Mouse (Mus musculus) CH12.LX (cell line): ENCODE measurements at regions not wholly inside any gene's neighbourhood (a gene's known extent, or its start where the extent isn't known, plus 50 kb on each side); places are given as distances from the start of the nearest gene placed in this dataset.

Experiments used
- CHD2 ChIP-seq: IDR thresholded peaks from 2 replicates; pipeline ENCODE4 v1.6.1; 2011; ENCODE audit warnings: low read length, improper control_type of control experiment
- CTCF ChIP-seq, 2 experiments: IDR thresholded peaks in 1 of 2; conservative IDR thresholded peaks in 1 of 2; 2 replicates each; pipeline ENCODE4 v1.5.1; 2011 to 2012; ENCODE audit warnings: low read depth in 2 of 2, low read length in 2 of 2, improper control_type of control experiment in 1 of 2, inconsistent platforms in 1 of 2, mild to moderate bottlenecking in 1 of 2, moderate library complexity in 1 of 2
- E2F4 ChIP-seq: IDR thresholded peaks from 2 replicates; pipeline ENCODE4 v1.6.1; 2011; ENCODE audit warnings: low read depth, low read length, improper control_type of control experiment; ENCODE audit not compliant: insufficient replicate concordance
- EP300 ChIP-seq: IDR thresholded peaks from 2 replicates; pipeline ENCODE4 v1.6.1; 2011; ENCODE audit warnings: low read length, improper control_type of control experiment
- GABPA ChIP-seq: IDR thresholded peaks from 2 replicates; pipeline ENCODE4 v1.6.1; 2012; ENCODE audit warnings: low read depth, low read length, improper control_type of control experiment, inconsistent platforms; ENCODE audit not compliant: insufficient replicate concordance
- IRF4 ChIP-seq: IDR thresholded peaks from 2 replicates; pipeline ENCODE4 v1.6.1; 2014; ENCODE audit warnings: low read depth, mild to moderate bottlenecking, inconsistent platforms, low read length, improper control_type of control experiment
- MAX ChIP-seq: IDR thresholded peaks from 2 replicates; pipeline ENCODE4 v1.6.1; 2011; ENCODE audit warnings: low read length, improper control_type of control experiment
- NRF1 ChIP-seq: IDR thresholded peaks from 2 replicates; pipeline ENCODE4 v1.6.1; 2014; ENCODE audit warnings: low read depth, mild to moderate bottlenecking, inconsistent platforms, low read length, improper control_type of control experiment, moderate library complexity
- POLR2A ChIP-seq: IDR thresholded peaks from 2 replicates; pipeline ENCODE4 v1.6.1; 2011; ENCODE audit warnings: low read depth, mild to moderate bottlenecking, improper control_type of control experiment, low read length
- POLR2AphosphoS2 ChIP-seq: IDR thresholded peaks from 2 replicates; pipeline ENCODE4 v1.6.1; 2011; ENCODE audit warnings: low read depth, low read length, improper control_type of control experiment
- USF2 ChIP-seq: conservative IDR thresholded peaks from 2 replicates; pipeline ENCODE4 v1.6.1; 2011; ENCODE audit warnings: low read depth, low read length, improper control_type of control experiment
- ZMIZ1 ChIP-seq: IDR thresholded peaks from 2 replicates; pipeline ENCODE4 v1.6.1; 2012; ENCODE audit warnings: low read depth, mild to moderate bottlenecking, inconsistent platforms, low read length, improper control_type of control experiment

DNA sequence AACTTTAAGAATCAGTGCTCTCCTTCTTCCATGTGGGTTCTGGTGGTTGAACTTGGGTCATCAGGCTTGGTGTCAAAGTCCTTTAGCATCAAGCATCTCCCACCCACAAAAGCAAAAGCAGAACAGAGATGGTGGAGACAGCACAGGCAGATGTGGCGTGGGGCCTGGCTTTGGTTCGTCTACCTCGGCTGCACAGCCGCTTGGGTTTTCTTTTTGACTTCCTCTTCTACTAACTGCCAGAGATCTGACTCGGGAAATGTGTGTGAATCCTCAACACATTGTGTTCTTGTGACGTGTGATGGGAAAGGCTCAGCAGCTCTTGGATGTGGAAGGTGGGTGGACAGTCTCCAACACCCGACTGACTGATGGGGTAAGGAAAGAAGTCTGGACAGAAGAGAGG, 127.8 kb upstream of the Sesn3 start:
- TF ChIP-seq POLR2AphosphoS2 (no peak), CTCF (conservative IDR thresholded peaks at IDR 0.05 in 1 of 2, IDR thresholded peaks at IDR 0.05 in 1 of 2; ENCODE audit: low read depth in 2 of 2, low read length in 2 of 2) (no peak), E2F4 (no peak), POLR2A (no peak), NRF1 (no peak), IRF4 (no peak), CHD2 (no peak), MAX (no peak), GABPA (no peak), USF2 (no peak), ZMIZ1 (no peak), EP300 (no peak)
